Mouse (Mus musculus): ENCODE data around the gene Slco1a5. TPM values are rescaled to one million over a fixed set of nuclear protein-coding genes. Genes with fewer than 3 reads are reported as not detected.

The Slco1a5 gene
- polyA plus RNA-seq, 1 experiment from 2014 or later: 0.46 TPM

DNA sequence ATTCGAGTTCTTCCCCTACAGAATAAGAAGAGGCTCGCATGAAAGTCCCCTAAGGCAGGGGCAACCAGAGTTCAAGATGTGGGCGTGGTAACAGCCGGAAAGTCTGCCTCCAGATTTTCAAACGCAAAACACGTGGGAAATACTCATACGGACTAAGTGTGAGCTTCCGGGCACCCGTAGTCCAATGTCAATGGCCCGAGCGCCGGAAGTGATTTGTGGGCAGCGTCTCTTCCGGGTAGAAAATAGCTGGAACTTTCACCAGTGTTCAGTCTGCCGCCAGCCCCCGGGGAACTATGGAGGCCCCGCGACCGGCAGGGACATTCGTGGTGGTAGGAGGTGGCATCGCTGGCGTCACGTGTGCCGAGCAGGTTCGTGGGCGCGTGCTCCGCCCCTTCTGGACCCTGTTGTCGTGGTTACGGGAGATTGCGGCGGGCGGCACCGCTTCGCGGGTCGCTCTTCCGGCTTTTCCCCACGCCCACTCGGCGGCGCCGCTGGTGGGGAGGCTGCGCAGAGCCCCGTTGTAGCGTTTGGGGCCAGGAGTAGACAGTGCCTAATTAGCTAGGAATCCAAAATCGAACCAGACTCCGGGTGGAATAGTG is 22.8 kb upstream of the Slco1a5 start, which contains the start of gene Pyroxd1:
Gene Pyroxd1, plus strand, starts transcription at position 215 of the 599 bp plus-strand sequence.
- no peaks in the 10 kb centered on the region for H3K27me3 ChIP-seq (ENCODE audit: poor library complexity, severe bottlenecking)
- peaks cover 22% of the 10 kb centered on the region for H3K36me3 ChIP-seq (replicated peaks)
- no peaks in the 10 kb centered on the region for H3K9me3 ChIP-seq
- peak; percentile 89 for DNase-seq (ENCODE audit: extremely low spot score, low spot score)
- whole genome bisulfite sequencing: under 1% methylated on average over 48 of the region's 48 CpGs
- peaks cover 9% of the 10 kb centered on the region for H3K4me1 ChIP-seq
- peak within 1 kb of the TSS; percentile 69 for H3K4me3 ChIP-seq
- H3K27ac ChIP-seq: peak within 1 kb of the TSS; percentile 89

DNA sequence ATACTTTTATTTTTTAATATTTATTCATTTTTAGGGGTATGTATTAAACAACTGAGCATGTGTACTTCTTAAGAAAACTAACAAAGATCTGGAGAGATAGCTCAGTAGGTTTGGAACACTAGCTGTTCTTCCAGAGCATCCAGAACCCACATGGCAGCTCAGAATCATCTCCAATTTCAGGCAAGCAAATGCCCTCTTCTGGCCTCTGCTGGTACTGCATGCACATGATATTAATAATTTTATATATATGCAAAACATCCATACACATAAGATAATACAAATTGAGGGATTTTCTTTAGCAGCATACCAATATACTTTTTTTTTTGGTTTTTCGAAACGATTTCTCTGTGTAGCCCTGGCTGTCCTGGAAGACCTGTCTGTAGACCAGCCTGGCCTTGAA is 20.8 kb upstream of the Slco1a5 start:
- H3K27me3 ChIP-seq (ENCODE audit: poor library complexity, severe bottlenecking): no peaks in the 10 kb centered on the region
- 70% methylated on average over 2 of the region's 2 CpGs for WGBS
- no peaks in the 10 kb centered on the region for H3K9me3 ChIP-seq
- H3K27ac ChIP-seq: no peak overlapping the region
- peaks cover 9% of the 10 kb centered on the region for H3K4me1 ChIP-seq
- DNase-seq (ENCODE audit: extremely low spot score, low spot score): peak; percentile 42
- no peak overlapping the region for H3K4me3 ChIP-seq
- peaks cover 6% of the 10 kb centered on the region for H3K36me3 ChIP-seq (replicated peaks)

GRCm38 (mm10) chr6:142339576-142339975 is 16.8 kb upstream of the Slco1a5 start:
- Histone ChIP-seq H3K9me3 (no peaks in the 10 kb centered on the region), H3K27ac (no peak overlapping the region), H3K4me1 (no peaks in the 10 kb centered on the region), H3K36me3 (replicated peaks) (no peaks in the 10 kb centered on the region), H3K4me3 (no peak overlapping the region), H3K27me3 (ENCODE audit: poor library complexity, severe bottlenecking) (no peaks in the 10 kb centered on the region)
- no peak for DNase-seq (ENCODE audit: extremely low spot score, low spot score)
- WGBS: 65% methylated on average over 2 of the region's 2 CpGs

DNA sequence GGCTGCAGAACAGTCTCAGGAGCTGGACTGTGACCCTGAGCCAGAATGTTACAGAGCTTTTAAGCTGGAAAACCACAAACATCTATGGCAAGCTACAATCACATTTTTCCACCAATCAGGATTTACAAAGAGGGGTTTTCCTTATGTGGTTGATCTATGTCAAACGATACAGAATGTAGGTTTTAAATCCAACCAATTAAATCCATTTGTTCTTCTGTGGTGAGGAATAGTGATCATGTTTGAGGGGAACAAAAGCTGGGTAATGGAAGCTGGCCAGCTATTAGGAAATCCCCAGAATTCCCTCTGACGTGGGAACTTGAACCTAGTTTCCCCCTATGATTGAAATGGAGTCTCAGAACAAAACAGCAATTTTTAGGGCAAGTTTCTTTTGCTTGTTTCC is 16.2 kb upstream of the Slco1a5 start:
- 70% methylated on average over 2 of the region's 2 CpGs for WGBS
- Histone ChIP-seq H3K9me3 (no peaks in the 10 kb centered on the region), H3K36me3 (replicated peaks) (no peaks in the 10 kb centered on the region)

GRCm38 (mm10) chr6:142329201-142329600 is 6.4 kb upstream of the Slco1a5 start:
- DNase-seq (ENCODE audit: extremely low spot score, low spot score): no peak
- no peaks in the 10 kb centered on the region for H3K27me3 ChIP-seq (ENCODE audit: poor library complexity, severe bottlenecking)
- H3K27ac ChIP-seq: no peak overlapping the region
- H3K4me1 ChIP-seq: no peaks in the 10 kb centered on the region
- WGBS: 76% methylated on average over 1 of the region's 1 CpGs
- no peaks in the 10 kb centered on the region for H3K9me3 ChIP-seq
- H3K36me3 ChIP-seq (replicated peaks): no peaks in the 10 kb centered on the region
- no peak overlapping the region for H3K4me3 ChIP-seq

More for the DNA sequence above, 16.2 kb upstream of the Slco1a5 start:
- no peaks in the 10 kb centered on the region for H3K27me3 ChIP-seq (ENCODE audit: poor library complexity, severe bottlenecking)
- H3K4me1 ChIP-seq: no peaks in the 10 kb centered on the region
- H3K27ac ChIP-seq: no peak overlapping the region
- no peak overlapping the region for H3K4me3 ChIP-seq
- no peak for DNase-seq (ENCODE audit: extremely low spot score, low spot score)

- 85% methylated on average over 3 of the region's 3 CpGs for WGBS
These were observed 3.8 kb upstream of the Slco1a5 start for GRCm38 (mm10) chr6:142326598-142326997.

GRCm38 (mm10) chr6:142317106-142317505 is 5.7 kb downstream of the Slco1a5 start:
- no peak overlapping the region for H3K4me3 ChIP-seq
- DNase-seq (ENCODE audit: extremely low spot score, low spot score): no peak
- H3K9me3 ChIP-seq: no peaks in the 10 kb centered on the region
- H3K27me3 ChIP-seq (ENCODE audit: poor library complexity, severe bottlenecking): no peaks in the 10 kb centered on the region
- no peaks in the 10 kb centered on the region for H3K36me3 ChIP-seq (replicated peaks)
- no peaks in the 10 kb centered on the region for H3K4me1 ChIP-seq
- H3K27ac ChIP-seq: no peak overlapping the region

More at GRCm38 (mm10) chr6:142326598-142326997, 3.8 kb upstream of the Slco1a5 start:
- Histone ChIP-seq H3K4me3 (no peak overlapping the region), H3K36me3 (replicated peaks) (no peaks in the 10 kb centered on the region), H3K27me3 (ENCODE audit: poor library complexity, severe bottlenecking) (no peaks in the 10 kb centered on the region), H3K27ac (no peak overlapping the region), H3K4me1 (peaks cover 8% of the 10 kb centered on the region), H3K9me3 (no peaks in the 10 kb centered on the region)
- no peak for DNase-seq (ENCODE audit: extremely low spot score, low spot score)

- H3K27me3 ChIP-seq (ENCODE audit: poor library complexity, severe bottlenecking): no peaks in the 10 kb centered on the region
- 85% methylated on average over 5 of the region's 5 CpGs for WGBS
- H3K4me1 ChIP-seq: no peaks in the 10 kb centered on the region
- H3K4me3 ChIP-seq: no peak overlapping the region
- no peak overlapping the region for H3K27ac ChIP-seq
- no peak for DNase-seq (ENCODE audit: extremely low spot score, low spot score)
- no peaks in the 10 kb centered on the region for H3K36me3 ChIP-seq (replicated peaks)
- peaks cover 6% of the 10 kb centered on the region for H3K9me3 ChIP-seq
These were observed 8.5 kb downstream of the Slco1a5 start for GRCm38 (mm10) chr6:142314285-142314684.

DNA sequence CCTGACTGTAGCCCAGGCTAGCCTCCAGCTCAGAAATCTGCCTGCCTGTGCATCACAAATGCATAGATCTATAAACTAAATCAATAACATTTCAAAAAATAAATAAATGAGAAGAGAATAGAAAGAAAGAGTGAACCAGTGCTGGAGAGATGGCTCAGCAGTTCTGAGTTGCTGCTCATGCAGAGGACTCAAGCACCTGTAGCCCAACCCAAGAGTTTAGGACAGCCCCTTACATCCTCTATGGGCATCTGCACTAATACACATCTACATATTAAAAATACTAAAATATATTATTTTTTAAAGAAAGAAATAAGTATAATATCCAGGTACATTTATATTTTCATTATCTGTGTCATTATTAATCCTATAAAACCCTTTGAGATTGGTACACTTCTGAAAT is 17.7 kb downstream of the Slco1a5 start:
- Histone ChIP-seq H3K36me3 (replicated peaks) (no peaks in the 10 kb centered on the region), H3K27me3 (ENCODE audit: poor library complexity, severe bottlenecking) (no peaks in the 10 kb centered on the region), H3K4me3 (no peak overlapping the region), H3K9me3 (peaks cover 6% of the 10 kb centered on the region), H3K27ac (no peak overlapping the region), H3K4me1 (0 out of 2 replicates have a peak, but pooled peaks cover 5% of the 10 kb centered on the region)
- DNase-seq (ENCODE audit: extremely low spot score, low spot score): no peak

DNA sequence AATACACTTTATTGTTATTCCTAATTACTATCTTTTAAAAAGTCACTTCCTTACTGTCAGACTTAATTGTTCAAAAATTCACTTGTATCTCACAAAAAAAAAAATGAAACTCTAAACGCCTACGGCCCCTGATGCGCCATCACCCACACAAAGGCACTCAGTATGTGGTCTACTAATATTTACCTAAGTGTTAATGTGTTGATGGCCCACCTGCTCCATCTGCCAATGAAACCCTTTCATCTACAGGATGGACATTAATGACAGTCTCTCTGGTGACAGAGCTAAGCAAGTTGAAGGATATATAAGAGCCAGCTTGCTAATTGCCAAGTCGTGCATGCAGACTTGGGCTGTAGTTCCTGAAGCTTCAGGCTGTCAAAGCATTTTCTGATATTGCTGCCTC is 24.7 kb downstream of the Slco1a5 start, which contains the start of gene Iapp:
Gene Iapp, plus strand, starts transcription at position 326 of the 400 bp plus-strand sequence.
- Histone ChIP-seq H3K27me3 (ENCODE audit: poor library complexity, severe bottlenecking) (no peaks in the 10 kb centered on the region), H3K9me3 (no peaks in the 10 kb centered on the region), H3K4me1 (no peaks in the 10 kb centered on the region), H3K36me3 (replicated peaks) (no peaks in the 10 kb centered on the region), H3K4me3 (no peak within 1 kb of the TSS), H3K27ac (no peak within 1 kb of the TSS)
- DNase-seq (ENCODE audit: extremely low spot score, low spot score): no peak
- WGBS: 78% methylated on average over 4 of the region's 4 CpGs

- H3K9me3 ChIP-seq: no peaks in the 10 kb centered on the region
- DNase-seq (ENCODE audit: extremely low spot score, low spot score): no peak
- H3K4me1 ChIP-seq: no peaks in the 10 kb centered on the region; the same call in 1 of the 2 replicates
- no peak overlapping the region for H3K27ac ChIP-seq
- no peak overlapping the region for H3K4me3 ChIP-seq
- no peaks in the 10 kb centered on the region for H3K36me3 ChIP-seq (replicated peaks)
- H3K27me3 ChIP-seq (ENCODE audit: poor library complexity, severe bottlenecking): no peaks in the 10 kb centered on the region
- 69% methylated on average over 12 of the region's 12 CpGs for WGBS
These were observed 33.2 kb downstream of the Slco1a5 start for GRCm38 (mm10) chr6:142289413-142290118.

- Histone ChIP-seq H3K4me1 (peaks cover 9% of the 10 kb centered on the region), H3K27me3 (ENCODE audit: poor library complexity, severe bottlenecking) (no peaks in the 10 kb centered on the region), H3K27ac (peak overlapping the region; percentile 66), H3K4me3 (no peak overlapping the region), H3K36me3 (replicated peaks) (no peaks in the 10 kb centered on the region), H3K9me3 (no peaks in the 10 kb centered on the region)
- no peak for DNase-seq (ENCODE audit: extremely low spot score, low spot score)
- 8% methylated on average over 4 of the region's 4 CpGs for WGBS
These were observed 46.9 kb downstream of the Slco1a5 start for GRCm38 (mm10) chr6:142275721-142276442.

Measured in forebrain, embryonic 10.5 days (tissue).